Mouse (Mus musculus): ENCODE data around the gene Mlf1. TPM values are rescaled to one million over a fixed set of nuclear protein-coding genes. Genes with fewer than 3 reads are reported as not detected.

The Mlf1 gene
- total and polyA plus RNA-seq, 2 experiments from 2014 or later = 153 to 609 TPM

- Histone ChIP-seq H3K27ac (ENCODE audit: low read depth) (0 out of 2 replicates have a peak overlapping the region, but pooled peaks have one; percentile 20), H3K9ac (replicated peaks; ENCODE audit: low read depth, low read length) (no peak overlapping the region), H3K4me1 (ENCODE audit: control insufficient read depth, insufficient read depth) (peaks cover 43% of the 10 kb centered on the region), H3K4me3 (ENCODE audit: low read depth, low read length) (no peak overlapping the region), H3K9me3 (replicated peaks; ENCODE audit: control insufficient read depth, low read length) (no peaks in the 10 kb centered on the region), H3K4me2 (ENCODE audit: low read depth, low read length) (no peak overlapping the region), H3K36me3 (replicated peaks; ENCODE audit: control insufficient read depth, insufficient read depth, low read length) (no peaks in the 10 kb centered on the region), H3K27me3 (ENCODE audit: control insufficient read depth, insufficient read depth, low read length) (no peaks in the 10 kb centered on the region)
- TF ChIP-seq EP300 (IDR thresholded peaks at IDR 0.05; ENCODE audit: low read depth) (no peak), CTCF (IDR thresholded peaks at IDR 0.05; ENCODE audit: low read depth) (no peak)
- 49% methylated on average over 6 of the region's 6 CpGs for WGBS
- ATAC-seq (ENCODE audit: insufficient read depth, low read depth) (no peak), DNase-seq (ENCODE audit: low spot score) (no peak)
Observed at GRCm38 (mm10) chr3:67367481-67367880, 6.4 kb upstream of the Mlf1 start.

GRCm38 (mm10) chr3:67369407-67370079, 4.4 kb upstream of the Mlf1 start:
- Histone ChIP-seq H3K27ac (ENCODE audit: low read depth) (peak overlapping the region; percentile 83), H3K4me1 (ENCODE audit: control insufficient read depth, insufficient read depth) (peaks cover 43% of the 10 kb centered on the region), H3K36me3 (replicated peaks; ENCODE audit: control insufficient read depth, insufficient read depth, low read length) (no peaks in the 10 kb centered on the region), H3K9me3 (replicated peaks; ENCODE audit: control insufficient read depth, low read length) (no peaks in the 10 kb centered on the region), H3K4me2 (ENCODE audit: low read depth, low read length) (peak overlapping the region; percentile 22; the same call in 1 of the 2 replicates), H3K4me3 (ENCODE audit: low read depth, low read length) (no peak overlapping the region), H3K27me3 (ENCODE audit: control insufficient read depth, insufficient read depth, low read length) (no peaks in the 10 kb centered on the region), H3K9ac (replicated peaks; ENCODE audit: low read depth, low read length) (no peak overlapping the region; the same call in 1 of the 2 replicates)
- TF ChIP-seq EP300 (IDR thresholded peaks at IDR 0.05; ENCODE audit: low read depth) = no peak
- peak; percentile 32 for TF ChIP-seq CTCF (IDR thresholded peaks at IDR 0.05; ENCODE audit: low read depth)
- 23% methylated on average over 5 of the region's 5 CpGs for WGBS
- DNase-seq (ENCODE audit: low spot score) (peak; percentile 59), ATAC-seq (ENCODE audit: insufficient read depth, low read depth) (no peak)

- Histone ChIP-seq H3K27me3 (ENCODE audit: control insufficient read depth, insufficient read depth, low read length) (no peaks in the 10 kb centered on the region), H3K4me1 (ENCODE audit: control insufficient read depth, insufficient read depth) (peaks cover 43% of the 10 kb centered on the region), H3K9ac (replicated peaks; ENCODE audit: low read depth, low read length) (no peak overlapping the region; the same call in 1 of the 2 replicates), H3K4me3 (ENCODE audit: low read depth, low read length) (peak overlapping the region; percentile 12; the same call in 1 of the 2 replicates), H3K9me3 (replicated peaks; ENCODE audit: control insufficient read depth, low read length) (no peaks in the 10 kb centered on the region), H3K4me2 (ENCODE audit: low read depth, low read length) (peak overlapping the region; percentile 86), H3K36me3 (replicated peaks; ENCODE audit: control insufficient read depth, insufficient read depth, low read length) (no peaks in the 10 kb centered on the region), H3K27ac (ENCODE audit: low read depth) (peak overlapping the region; percentile 92)
- WGBS = 30% methylated on average over 4 of the region's 4 CpGs
- DNase-seq (ENCODE audit: low spot score) (no peak), ATAC-seq (ENCODE audit: insufficient read depth, low read depth) (no peak)
- TF ChIP-seq CTCF (IDR thresholded peaks at IDR 0.05; ENCODE audit: low read depth) (no peak), EP300 (IDR thresholded peaks at IDR 0.05; ENCODE audit: low read depth) (no peak)
Observed at GRCm38 (mm10) chr3:67372194-67372593, 1.7 kb upstream of the Mlf1 start.

GRCm38 (mm10) chr3:67372781-67373180, 1.1 kb upstream of the Mlf1 start:
- H3K27ac ChIP-seq (ENCODE audit: low read depth) = peak overlapping the region; percentile 92
- peaks cover 39% of the 10 kb centered on the region for H3K4me1 ChIP-seq (ENCODE audit: control insufficient read depth, insufficient read depth)
- DNase-seq (ENCODE audit: low spot score) (peak; percentile 87), ATAC-seq (ENCODE audit: insufficient read depth, low read depth) (peak; percentile 81)
- no peaks in the 10 kb centered on the region for H3K36me3 ChIP-seq (replicated peaks; ENCODE audit: control insufficient read depth, insufficient read depth, low read length)
- peak overlapping the region; percentile 37; the same call in 1 of the 2 replicates for H3K9ac ChIP-seq (replicated peaks; ENCODE audit: low read depth, low read length)
- H3K27me3 ChIP-seq (ENCODE audit: control insufficient read depth, insufficient read depth, low read length) = no peaks in the 10 kb centered on the region
- no peaks in the 10 kb centered on the region for H3K9me3 ChIP-seq (replicated peaks; ENCODE audit: control insufficient read depth, low read length)
- H3K4me3 ChIP-seq (ENCODE audit: low read depth, low read length) = peak overlapping the region; percentile 12; the same call in 1 of the 2 replicates
- peak overlapping the region; percentile 86 for H3K4me2 ChIP-seq (ENCODE audit: low read depth, low read length)
- 13% methylated on average over 5 of the region's 5 CpGs for WGBS
- TF ChIP-seq CTCF (IDR thresholded peaks at IDR 0.05; ENCODE audit: low read depth) (no peak), EP300 (IDR thresholded peaks at IDR 0.05; ENCODE audit: low read depth) (peak; percentile 80)

DNA sequence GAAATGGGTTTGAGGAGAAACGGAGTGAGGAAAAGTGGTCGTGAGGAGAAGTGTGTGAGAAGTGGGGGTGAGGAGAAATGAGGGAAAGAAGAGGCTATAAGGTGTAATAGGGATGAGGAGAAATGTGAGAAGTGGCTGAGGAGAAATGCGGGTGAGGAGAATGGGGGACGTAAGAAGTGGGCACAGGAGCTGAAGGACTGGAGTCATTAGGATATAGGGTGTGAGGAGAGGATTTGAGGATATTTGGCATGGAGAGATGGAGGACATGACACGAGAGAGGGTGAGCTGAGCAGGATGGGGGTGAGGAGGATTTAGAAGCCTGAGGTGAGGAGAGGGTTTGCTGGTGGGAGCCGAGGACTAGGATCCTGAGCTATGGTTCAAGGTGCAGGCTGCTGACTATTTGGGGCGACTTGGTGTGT, 472 bp downstream of the Mlf1 start:
- peaks cover 32% of the 10 kb centered on the region for H3K4me1 ChIP-seq (ENCODE audit: control insufficient read depth, insufficient read depth)
- peak overlapping the region; percentile 86 for H3K4me2 ChIP-seq (ENCODE audit: low read depth, low read length)
- TF ChIP-seq EP300 (IDR thresholded peaks at IDR 0.05; ENCODE audit: low read depth) (no peak), CTCF (IDR thresholded peaks at IDR 0.05; ENCODE audit: low read depth) (no peak)
- 16% methylated on average over 7 of the region's 7 CpGs for WGBS
- no peak for DNase-seq (ENCODE audit: low spot score)
- no peaks in the 10 kb centered on the region for H3K9me3 ChIP-seq (replicated peaks; ENCODE audit: control insufficient read depth, low read length)
- no peaks in the 10 kb centered on the region for H3K27me3 ChIP-seq (ENCODE audit: control insufficient read depth, insufficient read depth, low read length)
- peak overlapping the region; percentile 78 for H3K27ac ChIP-seq (ENCODE audit: low read depth)
- no peaks in the 10 kb centered on the region for H3K36me3 ChIP-seq (replicated peaks; ENCODE audit: control insufficient read depth, insufficient read depth, low read length)
- peak overlapping the region; percentile 78 for H3K4me3 ChIP-seq (ENCODE audit: low read depth, low read length)
- peak overlapping the region; percentile 64 for H3K9ac ChIP-seq (replicated peaks; ENCODE audit: low read depth, low read length)
- no peak for ATAC-seq (ENCODE audit: insufficient read depth, low read depth)

Measured in heart, postnatal 0 days (tissue).